Mouse (Mus musculus) myocyte (in vitro differentiated cells): ENCODE results near the gene Abt1.

Experiments used
- MAX ChIP-seq: IDR thresholded peaks from one replicate; pipeline ENCODE4 v1.6.1; 2011; ENCODE audit warnings: low read depth, mild to moderate bottlenecking, control low read depth
- MYOD1 ChIP-seq, 3 experiments: IDR thresholded peaks; one replicate each; pipeline ENCODE4 v1.6.1; 2011; ENCODE audit warnings: control low read depth in 2 of 3, low read depth in 2 of 3, mild to moderate bottlenecking in 2 of 3, moderate library complexity in 1 of 3; ENCODE audit not compliant: insufficient read length in 2 of 3, control insufficient read depth in 1 of 3
- MYOG ChIP-seq, 3 experiments: IDR thresholded peaks; one replicate each; pipeline ENCODE4 v1.6.1; 2011; ENCODE audit warnings: control low read depth in 2 of 3, low read depth in 2 of 3, mild to moderate bottlenecking in 2 of 3; ENCODE audit not compliant: insufficient read length in 2 of 3, control insufficient read depth in 1 of 3, insufficient read depth in 1 of 3
- POLR2A ChIP-seq: IDR thresholded peaks from one replicate; pipeline ENCODE4 v1.6.1; 2011; ENCODE audit warnings: low read depth, mild to moderate bottlenecking, control low read depth, moderate library complexity; ENCODE audit not compliant: insufficient read length
- POLR2AphosphoS2 ChIP-seq: IDR thresholded peaks from one replicate; pipeline ENCODE4 v1.6.1; 2011; ENCODE audit warnings: low read depth, control low read depth; ENCODE audit not compliant: insufficient read length
- SRF ChIP-seq: IDR thresholded peaks from one replicate; pipeline ENCODE4 v1.6.1; 2011; ENCODE audit warnings: low read depth; ENCODE audit not compliant: control insufficient read depth, insufficient read length
- TCF12 ChIP-seq: IDR thresholded peaks from one replicate; pipeline ENCODE4 v1.6.1; 2011; ENCODE audit warnings: mild to moderate bottlenecking, control low read depth; ENCODE audit not compliant: poor library complexity, insufficient read depth, severe bottlenecking
- USF1 ChIP-seq: IDR thresholded peaks from one replicate; pipeline ENCODE4 v1.6.1; 2011; ENCODE audit warnings: low read depth, mild to moderate bottlenecking, control low read depth, moderate library complexity

GRCm38 (mm10) chr13:23439901-23440300, 16.2 kb upstream of the Abt1 start:
- TF ChIP-seq USF1, result no peak
- TF ChIP-seq POLR2A, result no peak
- TF ChIP-seq MYOG (IDR thresholded peaks at IDR 0.05; ENCODE audit: control insufficient read depth in 1 of 3, insufficient read depth in 1 of 3, insufficient read length in 2 of 3, low read depth in 2 of 3), result no peak
- TF ChIP-seq POLR2AphosphoS2, result no peak
- TF ChIP-seq SRF, result no peak
- TF ChIP-seq TCF12, result no peak
- TF ChIP-seq MAX, result no peak
- no peak for TF ChIP-seq MYOD1 (IDR thresholded peaks at IDR 0.05; ENCODE audit: control insufficient read depth in 1 of 3, insufficient read length in 2 of 3, low read depth in 2 of 3)
